Mouse (Mus musculus): Measurements from ENCODE around the gene Rhot1. TPM values are rescaled to one million over a fixed set of nuclear protein-coding genes. Genes with fewer than 3 reads are reported as not detected.
"Not testable (repeated sequence)": the region's sequence is repeated elsewhere in the genome, so short reads cannot be mapped to it uniquely, and the experiment has no call there.

Gene Rhot1
- total and polyA plus RNA-seq, 3 experiments = 38.7 to 60.7 (median 57.2) TPM

DNA sequence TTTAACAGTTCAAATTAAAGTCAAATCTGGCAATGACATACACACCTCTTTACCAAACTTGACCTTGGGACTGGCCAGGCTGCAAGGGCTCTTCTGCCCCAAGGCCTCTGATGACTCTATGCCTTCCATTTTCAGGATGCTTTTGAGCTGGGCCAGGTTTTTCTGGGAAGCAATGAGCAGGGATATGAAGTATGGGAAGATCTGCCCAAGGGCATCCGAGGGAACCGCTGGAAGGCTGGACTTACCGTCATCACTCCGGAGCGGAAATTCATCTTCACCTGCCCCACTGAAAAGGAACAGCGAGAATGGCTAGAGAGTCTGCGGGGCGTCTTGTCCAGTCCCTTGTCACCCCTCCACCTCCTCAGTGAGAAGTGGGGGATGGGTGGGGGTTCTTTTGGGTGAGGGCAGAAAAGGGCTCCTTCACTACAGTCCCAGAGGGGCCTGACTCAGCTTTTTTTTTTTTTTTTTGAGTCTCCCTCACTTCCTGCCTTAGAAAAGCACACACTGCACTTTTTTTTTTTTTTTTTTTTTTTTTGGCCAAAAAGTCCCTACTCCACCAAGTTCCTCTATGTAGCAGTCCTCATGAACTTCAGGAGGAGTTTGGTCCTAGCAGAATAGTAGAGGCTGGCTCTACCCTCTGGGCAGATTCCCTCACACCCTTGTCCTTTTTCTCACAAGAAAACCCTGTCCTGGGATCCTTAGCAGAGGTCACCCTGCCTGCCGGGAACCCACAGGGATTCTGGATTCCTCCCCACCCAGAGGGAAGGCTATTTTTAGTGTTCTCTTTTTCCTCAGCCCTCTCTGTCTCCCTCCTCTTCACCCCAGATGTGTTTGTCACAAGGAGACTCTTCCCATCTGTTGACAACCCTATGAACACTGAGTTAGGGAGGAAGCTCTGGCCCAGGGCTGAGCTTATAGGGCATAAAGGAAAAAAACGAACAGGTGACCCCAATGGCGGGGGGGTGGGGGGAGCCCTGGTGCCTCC lies 31.6 kb upstream of the Rhot1 start:
- Histone ChIP-seq H3K27ac (peak overlapping the region; percentile 61), H3K4me1 (ENCODE audit: control insufficient read depth, insufficient read depth, low read length) (no peaks in the 10 kb centered on the region; the same call in 1 of the 2 replicates), H3K9ac (ENCODE audit: low read depth, low read length) (no peak overlapping the region), H3K27me3 (ENCODE audit: control insufficient read depth, insufficient read depth, low read length) (no peaks in the 10 kb centered on the region), H3K79me2 (replicated peaks; ENCODE audit: control insufficient read depth, insufficient read depth, low read length) (no peaks in the 10 kb centered on the region), H3K4me3 (no peak overlapping the region), H3K36me3 (ENCODE audit: control insufficient read depth, insufficient read depth, low read length) (no peaks in the 10 kb centered on the region)
- WGBS = 62% methylated on average over 11 of the region's 11 CpGs
- intact Hi-C loops (cut with DNase I) = no loop called here
- peak in 1 of 2 experiments; percentile 48 for DNase-seq
- no peak for TF ChIP-seq POLR2A (IDR thresholded peaks at IDR 0.05; ENCODE audit: insufficient read depth, low read depth, low read length)
- no peak for TF ChIP-seq CTCF (IDR thresholded peaks at IDR 0.05)
- no peak for TF ChIP-seq EP300 (IDR thresholded peaks at IDR 0.05; ENCODE audit: insufficient read depth, low read depth, low read length)

DNA sequence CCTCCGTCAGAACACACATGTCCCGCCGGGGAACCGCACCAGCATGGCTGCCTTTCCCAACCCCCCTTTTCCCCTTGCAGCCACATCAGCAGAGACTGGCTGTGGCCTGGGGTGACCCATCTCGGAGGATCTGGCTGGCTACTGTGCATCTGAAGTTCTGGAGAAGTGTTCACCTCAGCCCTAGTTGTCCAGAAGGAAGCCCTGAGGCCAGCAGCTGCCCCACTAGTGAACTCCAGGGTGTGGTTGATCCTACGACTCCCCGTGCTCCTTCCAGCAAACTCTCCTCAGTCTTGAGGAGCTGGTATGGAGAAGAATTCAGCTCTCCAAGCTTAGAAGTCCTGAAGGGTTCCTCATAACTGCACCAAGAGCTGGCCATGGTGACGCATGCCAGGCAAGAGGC lies 30.5 kb upstream of the Rhot1 start:
- H3K9ac ChIP-seq (ENCODE audit: low read depth, low read length) = no peak overlapping the region
- TF ChIP-seq CTCF (IDR thresholded peaks at IDR 0.05) (no peak), POLR2A (IDR thresholded peaks at IDR 0.05; ENCODE audit: insufficient read depth, low read depth, low read length) (no peak), EP300 (IDR thresholded peaks at IDR 0.05; ENCODE audit: insufficient read depth, low read depth, low read length) (no peak)
- WGBS = 73% methylated on average over 8 of the region's 8 CpGs
- H3K4me1 ChIP-seq (ENCODE audit: control insufficient read depth, insufficient read depth, low read length) = no peaks in the 10 kb centered on the region; the same call in none of the 2 replicates
- DNase-seq = no peak
- no peaks in the 10 kb centered on the region for H3K27me3 ChIP-seq (ENCODE audit: control insufficient read depth, insufficient read depth, low read length)
- intact Hi-C loops (cut with DNase I) = no loop called here
- H3K36me3 ChIP-seq (ENCODE audit: control insufficient read depth, insufficient read depth, low read length) = no peaks in the 10 kb centered on the region
- no peaks in the 10 kb centered on the region for H3K79me2 ChIP-seq (replicated peaks; ENCODE audit: control insufficient read depth, insufficient read depth, low read length)
- no peak overlapping the region for H3K4me3 ChIP-seq
- peak overlapping the region; percentile 61 for H3K27ac ChIP-seq

DNA sequence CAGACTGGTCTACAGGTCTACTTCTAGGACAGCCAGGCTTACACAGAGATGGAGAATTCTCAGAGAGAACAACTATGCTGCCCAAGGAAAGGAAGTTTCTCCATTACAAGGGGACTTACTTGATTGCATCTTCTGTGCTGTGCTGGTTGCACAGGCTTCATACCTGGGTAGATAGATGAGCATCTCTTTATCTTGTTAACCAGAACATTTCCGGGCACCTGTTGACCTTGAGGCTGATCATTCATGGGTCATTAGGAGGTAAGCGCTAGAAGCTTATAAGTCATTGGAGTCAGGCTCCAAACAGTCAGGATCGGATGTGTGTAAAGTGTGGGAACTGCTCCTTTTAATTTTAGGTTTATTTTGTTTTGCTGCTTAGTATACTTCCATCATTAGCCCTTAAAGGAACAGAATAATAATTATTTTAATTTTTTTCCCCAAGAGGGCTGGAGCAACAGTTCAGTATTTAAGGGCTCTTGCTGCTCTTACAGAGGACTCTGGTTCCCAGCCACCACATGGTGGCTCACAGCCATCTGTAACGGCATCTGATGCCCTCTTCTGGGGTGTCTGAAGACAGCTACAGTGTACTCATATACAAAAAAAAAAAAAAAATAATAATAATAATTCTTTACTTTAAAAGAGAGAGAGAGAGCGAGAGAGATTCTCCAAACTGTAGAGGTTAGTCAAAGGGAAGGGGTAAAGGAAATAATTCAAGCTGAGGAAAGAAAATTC lies 27.6 kb upstream of the Rhot1 start:
- no peak for TF ChIP-seq EP300 (IDR thresholded peaks at IDR 0.05; ENCODE audit: insufficient read depth, low read depth, low read length)
- 0 out of 2 replicates have a peak, but pooled peaks have one; percentile 25 for TF ChIP-seq POLR2A (IDR thresholded peaks at IDR 0.05; ENCODE audit: insufficient read depth, low read depth, low read length)
- peak; percentile 22; the same call in 1 of the 2 replicates for TF ChIP-seq CTCF (IDR thresholded peaks at IDR 0.05)
- no peak overlapping the region for H3K4me3 ChIP-seq
- 70% methylated on average over 5 of the region's 5 CpGs for whole genome bisulfite sequencing
- H3K9ac ChIP-seq (ENCODE audit: low read depth, low read length) = no peak overlapping the region
- H3K27ac ChIP-seq = no peak overlapping the region
- no peaks in the 10 kb centered on the region for H3K79me2 ChIP-seq (replicated peaks; ENCODE audit: control insufficient read depth, insufficient read depth, low read length)
- peaks cover 3% of the 10 kb centered on the region; the same call in 1 of the 2 replicates for H3K36me3 ChIP-seq (ENCODE audit: control insufficient read depth, insufficient read depth, low read length)
- intact Hi-C loops (cut with DNase I) = loop anchor here (5.0 kb wide), 1 partner anchor 94 kb away; the partner anchor contains the start of gene Atad5
- no peaks in the 10 kb centered on the region for H3K27me3 ChIP-seq (ENCODE audit: control insufficient read depth, insufficient read depth, low read length)
- H3K4me1 ChIP-seq (ENCODE audit: control insufficient read depth, insufficient read depth, low read length) = no peaks in the 10 kb centered on the region; the same call in none of the 2 replicates
- DNase-seq = no peak

DNA sequence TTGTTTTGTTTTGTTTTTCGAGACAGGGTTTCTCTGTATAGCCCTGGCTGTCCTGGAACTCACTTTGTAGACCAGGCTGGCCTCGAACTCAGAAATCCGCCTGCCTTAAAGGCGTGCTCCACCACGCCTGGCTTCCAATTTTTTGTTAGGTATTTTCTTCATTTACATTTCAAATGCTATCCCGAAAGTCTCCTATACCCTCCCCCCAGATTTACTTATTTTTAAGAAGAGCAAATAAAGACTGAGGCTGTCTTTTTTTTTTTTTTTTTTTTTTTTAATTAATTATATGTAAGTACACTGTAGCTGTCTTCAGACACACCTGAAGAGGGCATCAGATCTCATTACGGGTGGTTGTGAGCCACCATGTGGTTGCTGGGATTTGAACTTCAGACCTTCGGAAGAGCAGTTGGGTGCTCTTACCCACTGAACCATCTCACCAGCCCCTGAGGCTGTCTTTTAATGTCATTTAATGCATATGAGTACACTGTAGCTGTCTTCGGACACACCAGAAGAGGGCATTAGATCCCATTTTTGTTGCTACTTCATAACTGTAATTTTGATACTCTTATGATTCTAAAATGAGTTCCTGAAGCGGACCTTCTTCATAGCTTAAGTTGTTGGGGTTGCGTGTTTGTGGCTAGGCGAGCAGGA lies 25.6 kb upstream of the Rhot1 start:
- H3K27me3 ChIP-seq (ENCODE audit: control insufficient read depth, insufficient read depth, low read length); H3K4me1 ChIP-seq (ENCODE audit: control insufficient read depth, insufficient read depth, low read length); H3K36me3 ChIP-seq (ENCODE audit: control insufficient read depth, insufficient read depth, low read length); H3K79me2 ChIP-seq (replicated peaks; ENCODE audit: control insufficient read depth, insufficient read depth, low read length); DNase-seq: not testable (repeated sequence)
- Histone ChIP-seq H3K27ac (peak overlapping the region; percentile 98), H3K4me3 (peak overlapping the region; percentile 99), H3K9ac (ENCODE audit: low read depth, low read length) (peak overlapping the region; percentile 24; the same call in 1 of the 2 replicates)
- intact Hi-C loops (cut with DNase I) = loop anchor here (5.0 kb wide), 1 partner anchor 96 kb away; the partner anchor contains the start of gene Atad5
- 42% methylated on average over 12 of the region's 12 CpGs for WGBS
- peak; percentile 51 for TF ChIP-seq CTCF (IDR thresholded peaks at IDR 0.05)

DNA sequence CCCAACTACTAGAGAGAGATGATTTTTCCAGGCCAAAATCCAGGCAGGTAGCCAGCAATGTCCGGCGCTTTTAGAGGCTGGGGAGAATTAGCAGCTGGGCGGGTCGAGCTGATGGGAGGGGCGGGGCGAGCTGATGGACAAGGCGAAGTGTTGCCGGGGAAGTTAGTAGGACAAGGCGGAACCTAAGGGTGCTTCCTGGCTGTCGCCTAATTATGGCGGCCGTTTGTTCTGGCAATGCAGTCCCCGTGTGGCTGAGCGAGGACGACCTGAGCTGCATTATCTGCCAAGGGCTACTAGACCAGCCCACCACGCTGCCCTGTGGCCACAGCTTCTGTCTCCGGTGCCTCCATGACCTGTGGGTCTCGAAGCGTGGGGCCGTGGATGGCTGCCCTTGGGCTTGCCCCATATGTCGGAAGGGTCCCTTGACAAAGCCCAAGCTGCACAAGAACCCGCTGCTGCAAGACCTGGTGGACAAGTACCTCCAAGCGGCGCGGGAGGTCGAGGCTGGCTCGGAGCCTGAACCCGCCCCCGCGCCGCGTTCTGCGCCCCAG lies 25.0 kb upstream of the Rhot1 start, which contains the start of gene Rnf135:
Rnf135 (plus strand) TSS at position 147 of the 551 bp plus-strand sequence.
- peak within 1 kb of the TSS; percentile 99 for H3K4me3 ChIP-seq
- H3K4me1 ChIP-seq (ENCODE audit: control insufficient read depth, insufficient read depth, low read length) = no peaks in the 10 kb centered on the region; the same call in none of the 2 replicates
- peak; percentile 92 to 93 for DNase-seq
- H3K36me3 ChIP-seq (ENCODE audit: control insufficient read depth, insufficient read depth, low read length) = peaks cover 3% of the 10 kb centered on the region; the same call in 1 of the 2 replicates
- intact Hi-C loops (cut with DNase I) = loop anchor here (2.0 to 5.0 kb wide), 2 partner anchors 41 to 96 kb away; partner anchors contain the start of genes Atad5 and Tefm
- H3K79me2 ChIP-seq (replicated peaks; ENCODE audit: control insufficient read depth, insufficient read depth, low read length) = no peaks in the 10 kb centered on the region
- under 1% methylated on average over 33 of the region's 33 CpGs for WGBS
- peak within 1 kb of the TSS; percentile 98 for H3K27ac ChIP-seq
- TF ChIP-seq CTCF (IDR thresholded peaks at IDR 0.05) = no peak
- peak; percentile 90; the same call in 1 of the 2 replicates for TF ChIP-seq EP300 (IDR thresholded peaks at IDR 0.05; ENCODE audit: insufficient read depth, low read depth, low read length)
- TF ChIP-seq POLR2A (IDR thresholded peaks at IDR 0.05; ENCODE audit: insufficient read depth, low read depth, low read length) = peak; percentile 96
- no peaks in the 10 kb centered on the region for H3K27me3 ChIP-seq (ENCODE audit: control insufficient read depth, insufficient read depth, low read length)
- peak within 1 kb of the TSS; percentile 92 for H3K9ac ChIP-seq (ENCODE audit: low read depth, low read length)

Measured in heart, adult 2 months (tissue).